Mouse (Mus musculus) kidney, adult 10 weeks (tissue): Measurements from ENCODE around the gene Gm29106. TPM values are rescaled to one million over a fixed set of nuclear protein-coding genes. Genes with fewer than 3 reads are reported as not detected.

Experiments
- polyA plus RNA-seq: library from polyadenylated mRNA; stranded (reverse); fragments of 350-450 nt; fragmentation: Illumina TruSeq; extraction: RNeasy Lipid Tissue Mini Kit (QIAGEN cat#74804); gene quantifications from one replicate; pipeline ENCODE4 v1.2.3, GENCODE M21; 2014; ENCODE audit warnings: low read depth, low replicate concordance

The Gm29106 gene
- polyA plus RNA-seq: not detected

GRCm38 (mm10) chr1:118176242-118176641 lies at the start of gene Gm29106:
Gene Gm29106, plus strand, starts transcription at chr1:118176542.

Other genes starting within 250 kb of the Gm29106 start
- not detected for gene Gm28168, start 248.5 kb upstream of the Gm29106 start, polyA plus RNA-seq
- gene Gm7145, start 210.6 kb upstream of the Gm29106 start, polyA plus RNA-seq: not detected
- 89.8 TPM for gene Tsn, start 135.2 kb downstream of the Gm29106 start, polyA plus RNA-seq
- gene Nifk, start 145.3 kb downstream of the Gm29106 start, polyA plus RNA-seq: 60.1 TPM
- 15.4 TPM for gene Clasp1, start 212.5 kb downstream of the Gm29106 start, polyA plus RNA-seq